Mouse (Mus musculus) cerebellum, postnatal 10 days (tissue): ENCODE data around the gene Lemd1.

Experiments used
- DNase-seq, 2 experiments: peaks; one replicate each; pipeline ENCODE4 v3.0.0; 2021; ENCODE audit warnings: mixed read lengths in 2 of 2

The Lemd1 gene

DNA sequence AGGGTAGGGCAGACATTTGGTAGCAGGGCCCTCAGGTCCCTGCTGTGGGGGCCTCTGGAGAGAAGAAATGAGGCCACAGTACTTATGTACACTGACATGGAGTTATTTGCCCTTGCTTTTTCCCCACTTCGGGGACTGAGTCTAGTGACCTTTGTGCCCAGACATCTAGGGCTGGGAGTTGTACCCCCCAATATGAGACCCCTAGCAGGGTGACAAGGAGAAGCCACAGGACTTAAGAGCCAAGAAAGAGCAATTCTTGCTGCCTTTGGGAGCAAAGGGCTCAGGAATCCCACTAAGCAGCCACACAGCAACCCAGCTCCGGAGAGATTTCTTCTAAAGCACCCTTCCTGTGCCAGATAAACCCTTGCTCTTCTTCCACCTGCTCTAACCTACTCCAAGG is 10.7 kb downstream of the Lemd1 start:
- no peak for DNase-seq

DNA sequence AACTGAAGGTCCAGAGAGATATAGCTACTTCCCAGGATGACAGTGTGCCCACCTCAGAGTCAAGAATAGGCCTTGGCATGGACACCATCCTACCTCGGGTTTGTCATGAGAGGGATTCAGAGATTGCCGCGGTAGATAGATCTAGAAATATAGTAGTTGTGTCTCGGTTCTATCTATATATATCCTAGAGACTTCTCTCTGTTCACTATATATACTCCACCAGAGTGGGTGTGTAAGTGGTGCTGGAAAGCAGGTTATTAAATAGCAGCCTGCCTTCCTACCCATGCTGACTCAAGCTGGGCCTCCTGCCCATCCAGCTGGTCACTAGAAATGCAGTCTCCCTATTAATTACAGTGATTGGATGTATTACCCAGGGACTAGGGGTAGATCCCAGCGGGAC is 11.5 kb downstream of the Lemd1 start:
- peak in 1 of 2 experiments; percentile 70 for DNase-seq

DNA sequence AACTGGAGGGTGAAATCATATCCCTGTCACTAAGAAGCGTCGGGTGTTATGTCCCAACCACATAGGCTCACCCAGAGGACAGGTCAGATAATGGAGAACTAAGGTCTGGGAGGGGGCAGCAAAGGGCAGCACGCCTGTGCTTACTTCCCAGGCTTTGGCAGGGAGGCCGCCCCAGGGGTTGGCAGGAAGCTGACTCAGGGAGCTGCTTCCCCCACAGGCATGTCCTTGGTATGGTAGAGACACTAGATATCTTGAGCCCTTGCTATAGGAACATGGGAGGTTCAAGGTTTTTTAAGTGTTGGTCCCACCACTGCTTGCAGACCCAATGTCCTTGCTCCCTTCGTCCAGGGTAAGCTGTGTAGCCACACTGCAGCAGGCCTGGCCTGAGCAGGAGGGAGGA is 14.7 kb downstream of the Lemd1 start:
- no peak for DNase-seq

DNA sequence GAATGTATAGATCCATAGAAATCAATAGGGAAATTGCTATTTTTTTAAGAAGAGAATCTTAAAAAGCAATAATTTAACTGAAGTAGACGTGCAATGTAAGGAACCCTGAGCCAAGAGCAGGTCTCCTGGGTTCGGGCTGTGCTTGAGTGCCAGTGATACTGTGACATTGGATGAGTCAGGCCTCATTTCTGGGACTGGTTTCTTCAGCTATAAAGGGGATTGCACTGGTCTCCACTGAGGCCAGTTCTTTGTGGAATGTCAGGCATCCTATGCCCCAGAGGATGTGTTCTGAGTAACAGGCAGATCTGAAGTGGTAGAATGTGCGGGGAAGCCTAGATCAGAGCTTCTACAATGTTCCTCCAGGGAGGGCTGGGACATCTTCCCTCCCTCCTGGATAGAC is 15.6 kb downstream of the Lemd1 start:
- no peak for DNase-seq

DNA sequence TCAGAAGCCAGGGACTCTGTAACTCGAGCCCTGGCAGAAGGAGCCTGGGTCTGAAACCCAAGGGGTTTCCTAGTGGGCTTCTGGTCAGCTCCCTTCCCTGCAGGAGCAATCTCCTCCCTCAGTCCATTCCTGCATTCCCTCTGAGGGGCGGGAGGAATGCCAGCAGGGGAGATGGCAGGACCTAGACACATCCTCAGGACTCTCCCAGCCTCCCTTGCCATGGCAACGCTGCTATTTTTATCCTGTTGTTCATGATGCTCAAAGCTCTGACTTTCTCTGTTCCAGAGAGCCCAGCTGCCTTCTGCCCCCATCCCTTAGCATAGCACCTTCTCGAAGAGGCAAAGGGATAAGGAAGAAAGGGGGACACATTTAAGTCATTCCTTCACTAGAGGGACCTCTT is 16.9 kb downstream of the Lemd1 start:
- peak; percentile 87 to 88 for DNase-seq

DNA sequence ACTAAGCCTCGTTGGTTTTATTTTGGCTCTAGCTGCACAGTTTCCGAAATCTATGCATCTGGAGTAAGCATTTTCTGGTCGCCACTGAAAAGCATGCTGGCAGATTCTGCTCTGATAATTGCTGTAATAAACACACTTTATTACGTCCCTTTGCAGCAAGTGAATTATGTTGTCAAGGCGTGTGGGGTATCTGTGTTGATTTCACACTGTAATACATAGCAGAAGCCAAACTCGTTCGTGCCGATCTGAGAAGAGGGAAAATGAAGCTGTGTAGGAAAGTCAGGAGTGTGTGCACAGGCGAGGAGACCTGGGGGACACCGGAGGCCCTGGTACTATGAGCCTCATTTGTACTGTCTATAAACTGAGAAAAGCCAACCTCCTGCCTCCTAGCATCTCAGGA is 18.2 kb downstream of the Lemd1 start:
- no peak for DNase-seq

DNA sequence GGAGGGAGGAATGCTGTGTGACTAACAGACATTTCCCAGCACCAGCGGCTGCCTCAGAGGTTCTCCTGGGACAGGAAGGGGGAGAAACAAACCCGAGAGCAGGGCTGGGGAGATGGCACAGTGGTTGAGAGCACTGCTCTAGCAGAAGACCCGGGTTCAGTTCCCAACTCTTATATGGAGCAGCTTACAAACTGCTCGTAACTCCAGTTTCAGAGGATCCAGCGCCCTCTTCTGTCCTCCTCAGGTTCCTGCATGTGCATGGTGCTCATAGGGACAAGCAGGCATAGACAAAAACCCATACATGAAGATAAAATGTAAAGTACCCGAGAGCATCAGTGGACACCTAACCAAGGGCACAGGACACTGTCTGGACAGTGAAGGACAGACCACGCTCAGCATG is 19.7 kb downstream of the Lemd1 start:
- peak; percentile 67 to 70 for DNase-seq

DNA sequence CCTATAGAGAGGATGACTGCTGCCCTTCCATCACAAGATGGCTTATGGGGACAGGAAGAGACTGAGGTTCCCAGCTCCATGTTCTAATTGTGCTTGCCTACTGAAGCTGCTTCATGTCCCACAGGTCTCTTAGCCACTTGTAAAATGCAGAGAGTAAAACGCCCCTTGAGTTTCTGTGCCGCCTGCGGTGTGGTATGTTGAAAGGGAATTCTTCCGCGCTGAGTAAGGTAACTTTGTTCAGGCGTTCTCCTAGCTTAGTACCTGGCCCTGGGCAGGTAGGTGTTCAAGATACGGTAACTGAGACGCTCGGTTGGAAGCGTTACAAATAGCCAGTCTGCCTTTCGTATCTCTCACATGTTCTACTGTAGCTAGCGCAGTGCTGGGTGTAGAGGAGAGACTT is 20.4 kb downstream of the Lemd1 start:
- DNase-seq: no peak

DNA sequence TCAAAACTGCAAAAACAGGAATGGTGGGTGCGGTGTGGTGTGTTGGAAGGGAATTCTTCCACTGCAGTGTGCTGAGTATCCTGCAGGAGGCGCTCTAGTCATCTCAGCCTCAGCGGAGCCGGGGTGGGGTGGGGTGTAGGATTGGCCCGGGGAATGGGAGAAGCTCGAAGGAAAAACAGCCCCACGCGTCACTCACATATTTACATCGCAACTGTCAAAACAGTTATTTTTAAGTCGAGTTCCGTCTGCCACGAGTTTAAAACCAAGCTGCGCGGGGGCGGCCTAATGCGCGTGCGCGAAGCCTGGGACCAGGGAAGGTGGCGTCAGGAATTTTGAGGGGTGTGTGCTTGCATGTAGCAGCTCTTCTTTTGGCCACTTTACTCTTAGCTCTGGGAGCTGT is 21.0 kb downstream of the Lemd1 start:
- peak; percentile 72 to 84 for DNase-seq

DNA sequence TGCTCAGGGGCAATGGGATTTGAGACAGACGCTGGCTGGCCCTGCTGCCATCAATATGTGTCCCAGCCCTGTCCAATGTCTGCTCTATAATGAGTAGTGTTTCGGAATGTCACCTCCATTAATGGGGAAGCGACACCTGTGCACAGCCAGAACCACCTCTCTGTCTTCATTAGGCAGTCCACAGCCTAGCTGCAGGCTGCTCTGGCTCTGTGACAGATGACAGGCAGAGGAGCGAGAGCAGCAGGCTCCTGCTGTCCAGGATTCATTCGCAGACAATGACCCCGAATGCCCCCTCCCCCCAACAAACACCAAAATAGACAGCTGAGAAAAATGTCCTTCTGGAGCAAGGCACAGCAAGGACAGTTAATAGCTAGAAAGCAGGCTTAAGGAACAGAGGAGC is 21.8 kb downstream of the Lemd1 start:
- DNase-seq: peak; percentile 77 to 81

DNA sequence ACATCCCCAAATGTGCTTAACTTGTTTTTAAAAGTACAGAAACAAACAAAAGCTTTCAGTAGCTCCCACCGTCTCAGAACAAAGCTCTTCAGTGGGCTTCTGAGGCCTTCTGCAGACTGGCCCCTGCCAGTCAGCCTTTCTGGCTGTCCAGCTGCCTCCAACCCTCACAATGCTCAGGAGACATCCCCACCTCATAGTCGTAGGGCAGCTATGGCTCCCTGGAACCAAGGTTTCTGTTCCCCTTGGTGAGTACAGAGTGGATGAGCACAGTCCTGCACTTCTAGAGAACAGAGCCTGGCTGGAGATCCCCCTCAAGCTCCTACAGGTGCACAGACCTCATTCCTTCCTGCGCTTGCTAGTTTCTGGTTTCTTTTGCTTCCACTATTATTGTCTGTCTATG is 25.0 kb downstream of the Lemd1 start:
- DNase-seq: no peak

DNA sequence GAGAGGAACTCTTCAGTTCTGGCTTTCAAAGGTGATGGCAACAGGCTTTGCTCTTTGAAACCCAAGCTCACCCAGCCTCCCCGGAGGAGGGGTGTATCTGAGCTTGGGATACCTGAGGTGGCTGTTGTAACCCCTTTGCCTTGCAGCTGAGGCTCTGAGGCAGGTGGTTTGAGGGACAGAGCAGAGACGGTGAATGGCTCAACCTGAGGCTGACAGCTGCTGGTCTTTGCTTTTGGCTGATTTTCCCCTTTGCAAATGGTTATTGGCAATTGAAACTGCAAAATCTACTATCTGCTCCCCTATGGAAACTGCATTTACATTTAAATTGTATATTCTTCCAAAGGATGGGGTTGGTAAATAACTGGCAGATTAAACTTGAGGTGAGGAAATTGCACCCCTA is 30.4 kb downstream of the Lemd1 start:
- no peak for DNase-seq

DNA sequence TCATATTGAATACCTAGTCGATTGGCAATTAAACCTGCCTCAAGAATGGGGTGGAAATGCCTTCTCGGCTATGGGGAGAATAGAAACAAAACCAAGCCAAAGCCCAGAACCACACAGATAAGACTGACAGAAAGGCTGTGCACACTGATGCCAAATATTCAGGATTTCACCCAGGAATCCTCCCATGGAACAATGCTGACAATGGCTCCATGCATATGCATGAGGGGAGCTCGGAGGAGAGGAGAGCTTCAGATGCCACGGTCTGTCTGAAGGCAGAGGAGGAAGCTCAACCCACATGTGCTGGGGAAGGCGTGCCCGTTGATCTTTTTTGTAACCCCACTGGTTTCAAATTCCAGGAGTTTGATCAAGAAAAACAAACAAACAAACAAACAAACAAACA is 30.9 kb downstream of the Lemd1 start:
- DNase-seq: no peak

DNA sequence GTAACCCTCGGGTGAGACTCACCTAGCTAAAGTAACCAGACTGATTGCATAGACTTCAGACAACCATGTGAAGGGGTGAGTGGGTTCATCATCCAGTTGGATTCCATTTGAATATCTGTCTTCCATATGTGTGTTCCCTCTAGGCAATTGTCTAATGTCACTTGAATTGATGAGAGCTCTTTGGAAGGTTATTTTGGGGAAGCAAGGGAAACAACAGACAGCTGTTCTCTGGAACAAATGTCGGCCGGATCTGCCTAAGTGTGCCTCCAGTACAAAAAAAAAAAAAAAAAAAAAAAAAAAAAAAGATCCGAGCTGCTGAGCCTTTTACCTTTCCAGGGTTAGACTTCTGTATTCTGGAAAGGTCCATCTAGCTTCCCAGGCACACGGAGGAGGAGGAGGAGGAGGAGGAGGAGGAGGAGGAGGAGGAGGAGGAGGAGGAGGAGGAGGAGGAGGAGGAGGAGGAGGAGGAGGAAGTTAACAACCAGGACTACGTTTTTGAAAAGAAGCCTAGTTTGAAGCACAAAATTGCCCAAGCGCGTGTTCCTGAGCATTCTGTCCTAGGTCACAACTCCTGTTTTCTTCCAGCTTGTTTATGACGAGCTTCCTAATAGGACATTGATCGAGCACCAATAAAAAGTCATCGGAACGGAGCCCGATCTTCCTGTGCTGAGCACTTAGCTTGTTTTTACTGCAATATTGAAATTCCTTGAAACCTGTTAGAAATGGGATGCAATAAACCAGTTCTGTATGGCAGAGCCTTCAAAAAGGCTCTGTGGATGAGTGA is 35.3 kb downstream of the Lemd1 start:
- DNase-seq: no peak

DNA sequence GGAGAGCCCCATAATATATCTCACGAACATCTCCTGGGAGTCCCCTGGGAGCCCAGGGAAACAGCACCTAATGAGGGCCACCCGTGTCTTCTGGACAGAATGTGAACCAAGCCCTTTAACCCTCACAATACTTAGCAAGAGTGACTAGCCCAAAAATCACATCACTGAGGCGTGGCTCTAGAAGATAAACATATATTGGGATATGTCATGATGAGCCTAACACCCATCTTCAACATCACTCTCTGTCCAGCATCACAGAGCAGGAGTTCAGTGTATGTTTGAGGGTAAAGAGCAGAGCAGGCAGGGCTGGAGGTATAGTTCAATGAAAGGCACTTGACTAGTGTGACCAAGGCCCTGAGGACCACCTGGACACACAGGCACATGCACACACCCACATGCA is 38.4 kb downstream of the Lemd1 start, which contains the start of gene Gm10188:
Gene Gm10188 (minus strand): TSS at position 101 of the 400 bp plus-strand sequence.
- no peak for DNase-seq

DNA sequence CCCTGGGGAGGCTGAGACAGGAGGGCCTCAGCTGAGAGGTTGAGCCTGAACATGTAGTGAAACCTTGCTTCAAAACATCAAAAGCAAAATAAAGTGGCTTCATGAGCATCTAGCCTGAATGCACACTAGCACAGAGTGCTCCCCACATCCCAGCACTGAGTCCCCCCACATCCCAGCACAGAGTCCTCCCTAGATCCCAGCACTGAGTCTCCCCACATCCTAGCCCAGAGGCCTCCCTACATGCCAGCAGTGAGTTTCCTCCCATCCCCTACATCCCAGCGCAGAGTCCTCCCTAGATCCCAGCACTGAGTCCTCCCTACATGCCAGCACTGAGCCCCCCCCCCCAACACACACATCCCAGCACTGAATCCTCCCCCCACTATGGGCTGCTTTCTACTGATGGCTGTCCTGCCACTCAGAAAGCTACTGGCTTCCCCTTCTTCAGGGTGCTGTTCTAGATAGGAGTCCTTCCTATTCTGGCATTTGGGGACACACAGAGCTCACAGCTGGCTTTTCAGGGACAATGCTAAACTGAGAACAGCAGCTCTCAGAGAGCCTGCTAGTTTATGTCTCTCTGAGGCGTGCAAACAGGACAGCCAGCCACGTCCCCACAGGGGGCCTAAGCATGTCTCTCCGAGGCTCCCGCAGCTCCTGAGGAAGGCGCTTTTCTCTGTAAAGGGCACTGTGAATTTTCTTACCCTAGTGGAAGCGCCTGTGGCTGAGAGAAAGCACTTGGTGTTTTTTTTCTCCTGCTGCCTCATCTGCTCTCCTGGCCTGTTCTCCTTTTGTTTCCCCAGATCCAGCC is 40.4 kb downstream of the Lemd1 start:
- peak in 1 of 2 experiments; percentile 21 for DNase-seq

DNA sequence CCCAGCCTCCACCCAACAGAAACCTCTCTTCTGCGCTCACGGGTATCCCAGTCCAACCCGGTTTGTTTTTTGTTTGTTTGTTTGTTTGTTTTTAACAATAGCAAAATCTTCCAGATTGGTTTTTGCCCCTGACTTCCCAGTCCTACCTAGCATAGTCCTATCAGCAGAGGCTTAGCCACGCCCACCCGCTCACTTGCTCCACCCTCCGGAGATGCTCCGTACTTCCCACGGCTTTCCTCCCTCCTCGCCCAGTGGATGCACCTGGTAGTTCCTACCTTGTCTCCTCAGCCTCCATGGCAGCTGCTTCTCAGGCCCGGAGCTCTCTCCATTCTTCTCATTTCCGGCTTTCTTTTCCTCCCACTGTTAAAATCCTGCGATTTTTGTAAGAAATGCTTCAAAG is 42.3 kb downstream of the Lemd1 start:
- DNase-seq: peak; percentile 75 to 83

DNA sequence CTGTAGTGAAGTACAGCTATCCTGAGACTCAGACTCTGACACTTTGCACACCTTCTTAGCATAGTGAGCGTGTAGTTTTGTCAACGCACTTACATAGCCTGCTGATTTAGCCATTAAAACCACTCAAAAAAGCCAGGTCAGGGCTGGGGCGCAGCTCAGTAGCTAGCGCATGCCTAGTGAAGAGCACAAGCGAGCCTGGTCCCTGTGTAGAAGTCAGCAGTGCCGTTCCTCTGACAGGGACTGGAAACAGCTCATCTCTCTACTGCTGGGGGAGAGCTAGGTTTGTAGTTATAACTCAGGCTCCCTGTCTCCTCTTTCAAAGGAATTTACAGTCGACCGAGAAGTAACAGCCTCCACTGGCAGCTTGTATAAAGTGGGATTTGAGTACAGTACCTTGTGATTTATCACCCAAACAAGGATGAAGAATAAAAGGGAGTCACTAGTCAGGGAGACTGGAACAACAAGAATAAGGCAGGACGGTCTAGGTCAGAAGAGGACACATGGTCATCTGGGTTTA is 43.6 kb downstream of the Lemd1 start:
- DNase-seq: no peak

DNA sequence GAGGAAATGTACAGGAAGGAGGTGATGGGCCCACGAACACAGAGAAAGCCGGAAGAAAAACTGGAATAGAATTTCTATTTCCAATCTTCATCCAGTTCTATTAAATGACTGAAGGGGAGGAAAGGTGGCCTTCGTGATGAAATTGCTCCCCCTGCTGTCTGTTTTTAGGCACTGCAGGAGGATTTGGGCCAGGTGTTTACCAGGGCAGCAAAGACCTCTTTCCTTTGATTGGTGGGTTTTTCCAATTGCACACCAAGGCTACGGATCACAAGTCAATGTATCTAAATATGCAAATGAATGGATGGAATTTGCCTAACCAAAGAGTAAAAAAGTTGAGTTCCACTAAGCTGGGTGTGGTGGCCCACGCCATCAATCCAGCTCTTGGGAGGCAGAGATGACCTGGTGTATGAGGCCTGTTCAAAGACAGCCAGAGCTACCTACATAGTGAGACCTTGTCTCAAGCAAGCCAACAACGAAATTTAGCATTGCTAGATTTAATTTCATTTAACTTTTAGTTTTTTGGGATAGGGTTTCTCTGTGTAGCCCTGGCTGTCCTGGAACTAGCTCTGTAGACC is 46.4 kb downstream of the Lemd1 start:
- peak; percentile 86 to 91 for DNase-seq

DNA sequence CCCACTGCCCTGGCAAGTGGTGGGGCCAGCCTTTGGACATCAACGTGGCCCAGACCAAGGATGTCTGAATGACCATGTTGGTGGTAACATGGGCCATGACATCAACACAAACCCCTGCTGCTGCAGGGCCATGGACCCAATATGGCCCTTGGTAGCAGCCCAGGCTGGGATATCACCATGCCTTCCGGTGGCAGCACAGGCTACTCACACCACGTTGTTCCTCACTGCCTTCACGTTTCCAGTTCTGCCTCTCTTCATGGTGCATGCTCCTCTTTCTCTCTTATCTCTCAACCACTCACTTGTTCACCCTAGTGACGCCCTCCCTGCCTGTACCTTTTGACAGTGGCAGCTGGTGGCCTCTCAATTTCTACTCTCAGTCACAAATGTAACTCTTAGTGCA is 53.8 kb downstream of the Lemd1 start:
- no peak for DNase-seq

DNA sequence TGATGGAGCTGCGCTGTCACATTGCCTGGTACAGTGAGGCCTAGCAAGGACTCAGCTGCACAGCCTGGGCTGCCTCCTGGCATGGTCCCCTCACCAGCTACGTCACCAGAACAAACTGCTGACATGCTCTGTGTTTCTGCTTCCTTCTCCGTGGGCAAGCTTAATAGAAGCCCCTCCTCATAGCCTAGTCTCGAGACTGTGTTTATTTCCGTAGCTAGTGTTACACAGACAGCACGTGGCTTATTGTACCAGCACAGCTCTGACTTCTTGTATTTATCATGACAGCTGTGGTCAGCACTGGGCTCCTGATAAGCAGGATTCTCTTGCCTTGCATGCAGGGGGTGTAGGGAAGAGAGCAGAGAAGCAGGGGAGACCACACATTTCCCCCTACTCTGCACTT is 54.9 kb downstream of the Lemd1 start:
- DNase-seq: peak in 1 of 2 experiments; percentile 26

DNA sequence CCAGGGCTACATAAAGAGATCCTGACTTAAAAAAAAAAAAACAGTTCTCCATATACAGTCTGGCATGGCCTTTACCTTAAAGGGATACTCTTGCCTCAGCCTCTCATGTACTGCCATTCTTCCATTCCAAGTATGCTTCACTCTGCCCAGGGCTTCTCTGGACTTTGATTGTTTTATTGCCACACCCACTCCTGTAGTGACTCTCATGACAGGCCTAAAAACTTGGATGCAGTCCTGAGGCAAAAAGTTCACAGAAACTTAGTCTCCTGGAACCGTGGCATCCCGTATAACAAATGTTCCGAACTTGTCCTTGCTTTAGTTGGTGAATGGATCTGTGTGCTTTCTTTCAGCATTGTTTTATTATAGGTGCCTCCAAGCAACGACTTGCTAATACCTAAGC is 55.4 kb downstream of the Lemd1 start:
- no peak for DNase-seq

DNA sequence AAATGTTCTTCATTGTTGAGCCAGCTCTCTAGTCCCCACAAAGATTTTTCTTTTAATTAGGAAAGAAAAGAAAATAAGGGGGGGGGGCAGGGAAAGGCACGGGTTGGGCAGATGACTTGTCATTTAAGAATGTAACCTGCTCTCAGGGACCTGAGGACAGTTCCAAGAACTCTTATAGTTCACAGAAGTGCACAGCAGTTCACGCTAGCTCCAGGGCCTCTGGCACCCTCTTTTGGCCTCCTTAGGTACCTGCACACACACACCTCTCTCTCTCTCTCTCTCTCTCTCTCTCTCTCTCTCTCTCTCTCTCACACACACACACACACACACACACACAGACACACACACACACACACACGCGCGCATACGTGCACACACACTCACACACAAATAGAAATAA is 63.2 kb downstream of the Lemd1 start:
- no peak for DNase-seq

DNA sequence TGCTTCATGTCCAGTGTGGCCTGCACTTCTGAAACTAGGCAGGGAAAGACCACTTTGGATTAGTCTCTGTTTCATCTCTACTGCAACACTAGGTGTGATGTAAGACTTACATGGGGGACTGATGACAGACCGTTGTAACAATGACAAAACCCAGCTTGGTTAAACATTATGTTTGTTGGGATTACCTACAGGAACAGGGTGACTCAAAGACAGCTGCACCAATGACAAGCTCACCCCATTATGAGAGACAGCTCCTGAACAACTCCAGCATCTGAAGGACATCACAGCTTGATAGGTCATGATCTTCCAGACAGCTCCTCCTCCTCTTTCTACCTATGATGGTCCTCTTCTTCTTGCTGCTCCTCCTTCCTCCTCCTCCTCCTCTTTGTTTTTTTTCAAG is 69.1 kb downstream of the Lemd1 start:
- no peak for DNase-seq
